Mouse (Mus musculus) stomach, postnatal 0 days (tissue): Measurements from ENCODE around the gene Iffo1.

Source experiments
- CTCF ChIP-seq: IDR thresholded peaks from 2 replicates; pipeline ENCODE4 v1.5.1; 2016; ENCODE audit warnings: antibody characterized with exemption, low read depth, mild to moderate bottlenecking, moderate library complexity
- EP300 ChIP-seq: optimal IDR thresholded peaks from 2 replicates; pipeline ENCODE3; 2016; ENCODE audit warnings: antibody characterized with exemption

DNA sequence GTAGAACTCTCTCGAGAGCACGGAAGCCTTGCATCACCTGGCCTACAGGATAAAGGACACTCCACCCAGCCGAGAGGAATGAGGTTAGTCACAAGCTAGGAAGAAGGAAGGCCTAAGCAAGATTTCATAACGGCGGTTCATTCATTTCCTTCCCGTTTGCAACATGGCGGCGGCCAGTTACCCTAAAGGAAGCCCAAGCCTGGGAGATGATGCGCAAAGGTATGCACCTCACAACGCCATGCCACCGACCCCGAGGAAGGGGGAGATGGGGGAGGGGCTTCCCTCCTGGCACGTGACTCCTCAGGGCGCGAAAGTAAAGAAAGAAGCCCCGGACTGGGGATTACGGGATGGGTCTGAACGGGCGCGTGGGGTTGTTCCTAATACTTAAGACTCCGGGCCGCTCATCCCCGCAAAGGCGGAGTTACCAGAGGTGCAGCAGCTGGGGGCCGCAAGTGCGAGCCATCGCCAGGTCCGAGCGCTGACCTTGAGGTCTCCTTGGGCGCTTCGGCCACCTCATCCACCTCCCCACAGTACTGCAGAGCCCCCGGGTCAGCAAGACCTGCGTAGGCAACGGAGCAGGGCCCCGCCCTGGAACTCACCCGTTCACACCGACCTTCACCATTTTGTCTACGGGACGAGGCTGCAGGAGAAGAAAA is 19.8 kb downstream of the Iffo1 start:
- TF ChIP-seq CTCF (no peak), EP300 (no peak)
